Mouse (Mus musculus) megakaryocyte, embryonic 14.5 days (primary cell): ENCODE results near the gene Unc93b1. TPM values are rescaled to one million over a fixed set of nuclear protein-coding genes. Genes with fewer than 3 reads are reported as not detected.
"Not testable (repeated sequence)": the region's sequence is repeated elsewhere in the genome, so short reads cannot be mapped to it uniquely, and the experiment has no call there.

Source experiments
- H3K27me3 ChIP-seq: replicated peaks from 2 replicates; pipeline ENCODE3; 2012; ENCODE audit warnings: inconsistent platforms
- H3K36me3 ChIP-seq: replicated peaks from 2 replicates; pipeline ENCODE3; 2012; ENCODE audit warnings: low read length, inconsistent platforms, mixed read lengths
- H3K4me1 ChIP-seq: 2 replicates; pipeline ENCODE4 v1.6.1; 2012; ENCODE audit warnings: inconsistent platforms
- H3K4me3 ChIP-seq: replicated peaks from 2 replicates; pipeline ENCODE3; 2012; ENCODE audit warnings: moderate library complexity, mild to moderate bottlenecking, inconsistent platforms
- H3K9me3 ChIP-seq: 2 replicates; pipeline ENCODE4 v1.6.1; 2012; ENCODE audit warnings: inconsistent platforms
- FLI1 ChIP-seq: IDR thresholded peaks from 2 replicates; pipeline ENCODE4 v1.6.1; 2012; ENCODE audit warnings: low read length, inconsistent platforms, mixed read lengths
- GATA1 ChIP-seq: IDR thresholded peaks from 3 replicates; pipeline ENCODE4 v1.6.1; 2012; ENCODE audit warnings: mixed read lengths, low read length, inconsistent platforms, borderline replicate concordance
- polyA plus RNA-seq: library from polyadenylated mRNA; stranded (reverse); fragments of >175 nt; gene quantifications from 2 replicates; pipeline ENCODE4 v1.2.3, GENCODE M21; 2012; ENCODE audit warnings: low replicate concordance; ENCODE audit not compliant: insufficient read depth

Unc93b1 gene
- polyA plus RNA-seq, 1 experiment: 188 TPM

DNA sequence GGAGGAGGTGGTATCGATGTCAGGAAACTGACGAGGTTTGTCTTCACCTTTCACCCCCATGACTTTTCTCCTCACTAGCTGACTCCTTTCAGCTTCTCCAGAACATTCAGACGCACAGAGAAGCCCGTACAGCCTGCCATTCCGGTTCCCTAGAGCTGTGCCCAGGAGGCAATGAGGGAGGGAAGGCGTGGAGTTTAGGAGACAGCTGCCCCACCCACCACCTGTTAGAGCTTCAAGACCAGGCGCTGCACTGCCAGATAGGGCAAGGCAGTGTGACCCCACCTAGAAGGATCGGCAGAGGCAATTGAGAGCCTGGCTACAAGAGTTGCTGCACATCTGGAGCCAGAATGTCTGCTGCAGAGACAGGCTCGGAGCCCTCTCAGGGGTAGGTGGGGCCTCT is 37.2 kb downstream of the Unc93b1 start, which contains the start of gene Aldh3b2:
Gene Aldh3b2 (plus strand): TSS at position 100 of the 400 bp plus-strand sequence.
- no peaks in the 10 kb centered on the region for H3K36me3 ChIP-seq
- no peak within 1 kb of the TSS for H3K4me3 ChIP-seq
- H3K27me3 ChIP-seq: peaks cover 63% of the 10 kb centered on the region
- peaks cover 22% of the 10 kb centered on the region for H3K4me1 ChIP-seq
- no peaks in the 10 kb centered on the region for H3K9me3 ChIP-seq
- TF ChIP-seq FLI1 (no peak), GATA1 (no peak)

DNA sequence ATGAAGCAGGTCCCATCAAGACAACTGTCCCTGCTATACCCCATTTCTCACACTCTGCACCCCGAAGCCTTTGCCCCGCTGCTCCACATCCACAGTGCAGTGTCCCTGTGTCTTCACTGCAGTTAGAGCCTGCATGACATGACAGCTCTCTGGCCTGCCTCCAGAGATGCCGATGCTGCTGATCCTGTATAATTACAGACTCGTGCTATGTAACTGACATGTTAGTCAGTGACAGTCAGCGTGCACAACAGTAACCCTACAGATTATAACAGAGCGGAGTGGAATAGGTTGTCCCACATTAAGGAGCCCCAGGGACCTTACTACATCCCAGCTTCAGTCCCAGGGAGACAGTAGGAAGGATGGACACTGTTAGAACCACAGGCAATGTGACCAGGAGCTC is 39.6 kb downstream of the Unc93b1 start:
- not testable (repeated sequence) for H3K9me3 ChIP-seq, H3K36me3 ChIP-seq, H3K4me3 ChIP-seq
- H3K4me1 ChIP-seq: peaks cover 14% of the 10 kb centered on the region
- peaks cover 57% of the 10 kb centered on the region for H3K27me3 ChIP-seq

DNA sequence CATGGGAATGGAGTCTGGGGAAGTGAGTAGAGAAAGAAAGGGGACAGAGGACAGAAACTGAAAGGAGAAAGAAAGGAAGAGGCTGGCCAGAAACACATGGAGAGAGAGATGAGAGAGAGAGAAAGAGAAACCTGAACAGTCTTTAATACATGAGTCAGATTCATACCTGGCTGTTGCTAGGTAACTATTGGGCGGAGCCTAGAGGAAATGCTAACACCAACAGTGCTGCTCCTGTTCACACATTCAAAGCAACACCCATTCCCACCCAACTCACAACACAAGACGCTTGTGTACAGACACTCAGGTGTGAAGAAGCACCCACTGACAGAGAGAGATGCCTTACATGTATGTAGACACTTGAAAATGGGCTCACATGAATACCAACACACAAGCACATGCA is 40.9 kb downstream of the Unc93b1 start:
- no peak for TF ChIP-seq FLI1
- no peak for TF ChIP-seq GATA1
- H3K4me1 ChIP-seq: peaks cover 24% of the 10 kb centered on the region
- no peaks in the 10 kb centered on the region for H3K36me3 ChIP-seq
- H3K4me3 ChIP-seq: no peak overlapping the region
- no peaks in the 10 kb centered on the region for H3K9me3 ChIP-seq
- peaks cover 55% of the 10 kb centered on the region for H3K27me3 ChIP-seq

DNA sequence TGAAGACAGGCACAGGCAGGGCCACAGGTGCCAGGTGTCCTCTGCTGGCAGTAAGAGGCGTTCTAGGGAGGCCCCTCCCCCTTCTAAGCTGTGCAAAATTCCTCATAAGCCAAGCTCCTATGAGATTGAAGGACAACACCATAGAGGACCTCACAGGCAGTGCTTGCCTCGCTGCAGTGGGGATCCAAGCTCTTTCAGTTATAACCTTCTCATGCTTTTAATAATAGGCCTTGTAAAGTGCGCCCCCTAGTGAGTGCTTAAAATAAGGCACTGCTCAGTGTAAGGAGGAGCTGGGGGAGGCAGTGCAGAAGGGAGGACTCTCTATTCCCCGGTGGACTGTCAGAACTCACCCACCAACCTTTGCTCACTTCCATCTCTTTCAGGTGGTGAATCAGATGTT is 45.3 kb downstream of the Unc93b1 start:
- no peaks in the 10 kb centered on the region for H3K36me3 ChIP-seq

DNA sequence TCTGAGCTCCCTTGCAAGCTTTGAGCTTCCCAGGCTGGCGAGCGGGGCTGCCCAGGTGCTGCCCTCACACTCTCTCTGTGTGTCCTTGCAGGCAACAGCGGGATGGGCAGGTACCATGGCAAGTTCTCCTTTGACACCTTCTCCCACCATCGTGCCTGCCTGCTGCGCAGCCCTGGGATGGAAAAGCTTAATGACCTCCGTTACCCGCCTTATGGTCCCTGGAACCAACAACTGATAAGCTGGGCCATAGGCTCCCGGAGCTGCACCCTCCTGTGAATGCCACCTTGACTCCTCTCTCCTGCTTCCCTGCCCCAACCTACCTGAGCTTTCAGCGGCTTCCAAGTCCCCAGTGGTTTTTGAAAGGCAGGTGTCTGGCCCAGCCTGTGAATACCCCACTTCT is 45.9 kb downstream of the Unc93b1 start:
- H3K9me3 ChIP-seq: no peaks in the 10 kb centered on the region
- peaks cover 45% of the 10 kb centered on the region for H3K4me1 ChIP-seq
- H3K4me3 ChIP-seq: no peak overlapping the region
- TF ChIP-seq FLI1 (no peak), GATA1 (no peak)
- no peaks in the 10 kb centered on the region for H3K36me3 ChIP-seq
- H3K27me3 ChIP-seq: peaks cover 42% of the 10 kb centered on the region

More for the DNA sequence above, 45.3 kb downstream of the Unc93b1 start:
- Histone ChIP-seq H3K27me3 (peaks cover 46% of the 10 kb centered on the region), H3K9me3 (no peaks in the 10 kb centered on the region), H3K4me3 (peak overlapping the region; percentile 11), H3K4me1 (peaks cover 39% of the 10 kb centered on the region)
- TF ChIP-seq GATA1: no peak
- no peak for TF ChIP-seq FLI1

DNA sequence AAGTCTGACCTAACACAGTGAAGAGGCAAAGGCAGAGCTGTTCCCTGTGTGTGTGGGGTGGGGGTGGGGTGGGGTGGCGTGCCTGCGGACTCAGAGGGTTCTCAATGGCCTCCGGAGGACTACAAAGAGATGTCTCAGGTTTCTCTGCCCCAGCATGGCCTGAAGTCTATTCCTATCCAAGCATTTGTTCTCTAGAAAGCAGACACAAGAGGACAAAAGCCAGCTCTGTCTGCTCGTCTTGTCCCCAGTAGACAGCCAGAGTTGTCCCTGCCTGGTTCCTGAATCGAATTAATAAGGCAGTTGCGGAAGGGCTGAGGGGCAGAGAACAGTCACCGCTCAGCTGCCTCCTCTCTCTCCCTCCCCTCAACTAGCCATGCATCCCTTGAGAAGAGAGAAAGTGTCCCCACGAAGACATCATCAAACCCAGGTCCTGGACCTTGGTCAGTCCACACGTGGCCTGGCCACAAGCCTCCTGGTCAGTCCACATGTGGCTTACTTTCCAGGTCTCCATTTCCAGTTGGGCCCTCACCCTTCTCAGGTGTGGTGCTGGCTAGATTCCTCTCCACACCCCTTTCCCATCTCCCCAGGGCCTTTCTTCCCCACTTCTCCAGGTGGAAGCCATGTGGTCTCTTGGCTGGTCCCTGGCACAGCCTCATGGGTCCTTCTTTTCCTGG is 48.7 kb downstream of the Unc93b1 start:
- H3K36me3 ChIP-seq: no peaks in the 10 kb centered on the region
- peaks cover 61% of the 10 kb centered on the region for H3K4me1 ChIP-seq
- no peak overlapping the region for H3K4me3 ChIP-seq
- H3K27me3 ChIP-seq: peaks cover 30% of the 10 kb centered on the region
- peaks cover 3% of the 10 kb centered on the region for H3K9me3 ChIP-seq
- TF ChIP-seq FLI1 (no peak), GATA1 (no peak)

DNA sequence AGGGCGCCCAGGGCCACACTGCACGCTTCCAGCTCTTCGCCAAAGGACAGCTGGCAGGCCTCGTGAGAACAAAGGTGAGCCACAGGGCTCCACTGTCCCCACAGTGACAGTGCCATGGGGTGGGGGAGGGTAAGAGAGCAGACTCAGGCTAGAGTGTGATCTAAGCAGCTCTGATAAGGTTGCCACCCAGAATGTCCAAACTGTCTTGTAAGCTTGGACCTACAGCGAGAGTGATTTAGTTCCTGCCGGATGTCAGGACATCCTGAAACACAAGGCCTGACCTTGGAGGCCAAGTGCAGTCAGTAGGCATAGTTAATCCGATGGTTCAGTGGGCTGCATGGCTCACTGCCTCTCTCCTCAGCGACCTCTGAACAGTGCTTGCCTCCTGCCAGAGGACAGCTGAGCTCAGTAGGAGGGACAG is 50.3 kb downstream of the Unc93b1 start:
- Histone ChIP-seq H3K36me3 (no peaks in the 10 kb centered on the region), H3K4me3 (peak overlapping the region; percentile 62), H3K27me3 (peaks cover 27% of the 10 kb centered on the region), H3K4me1 (peaks cover 55% of the 10 kb centered on the region), H3K9me3 (peaks cover 6% of the 10 kb centered on the region)
- TF ChIP-seq GATA1: no peak
- TF ChIP-seq FLI1: no peak

DNA sequence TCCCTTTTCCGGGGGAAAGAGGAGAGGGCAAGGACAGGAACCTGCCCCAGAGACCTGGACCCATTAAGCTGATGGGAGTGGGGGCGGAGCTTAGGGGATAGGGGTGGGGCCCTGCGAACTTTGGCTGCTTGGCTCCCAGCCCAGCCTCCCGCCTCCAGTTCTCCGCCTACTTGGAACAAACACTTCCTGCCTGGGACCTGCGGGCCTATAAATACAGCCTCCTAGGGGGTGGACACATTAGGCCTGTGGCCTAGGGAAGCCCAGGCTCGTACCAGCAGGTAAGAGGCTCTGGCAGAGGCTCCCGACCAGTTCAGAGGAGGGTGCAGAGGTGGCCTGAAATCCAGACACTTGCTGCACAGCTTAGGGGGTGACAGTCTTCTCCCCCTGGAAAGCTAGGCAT is 51.3 kb downstream of the Unc93b1 start, which contains the start of gene Acy3:
Gene Acy3 (plus strand): TSS at position 237 of the 400 bp plus-strand sequence.
- H3K9me3 ChIP-seq: peaks cover 6% of the 10 kb centered on the region
- peak within 1 kb of the TSS; percentile 62 for H3K4me3 ChIP-seq
- TF ChIP-seq GATA1: no peak
- peaks cover 48% of the 10 kb centered on the region for H3K4me1 ChIP-seq
- peaks cover 28% of the 10 kb centered on the region for H3K27me3 ChIP-seq
- H3K36me3 ChIP-seq: no peaks in the 10 kb centered on the region

DNA sequence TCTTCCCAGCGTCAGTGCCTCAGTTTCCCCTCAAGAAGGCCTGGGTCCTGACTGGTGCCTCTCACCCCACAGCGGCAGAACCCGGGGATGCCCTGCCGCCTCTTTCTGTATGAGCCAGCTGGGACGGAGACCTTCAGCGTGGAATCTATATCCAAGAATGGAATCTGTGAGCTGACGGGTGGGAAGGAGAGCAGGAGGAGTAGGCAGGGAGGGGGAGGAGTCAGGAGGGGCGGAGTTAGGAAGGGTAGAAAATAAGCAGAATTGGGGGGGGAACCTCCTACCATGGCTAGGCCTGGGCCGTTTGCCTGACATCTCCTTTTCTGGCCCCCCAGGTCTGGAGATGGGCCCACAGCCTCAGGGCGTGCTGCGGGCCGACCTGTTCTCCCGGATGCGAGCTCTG is 53.1 kb downstream of the Unc93b1 start:
- Histone ChIP-seq H3K4me1 (peaks cover 48% of the 10 kb centered on the region), H3K4me3 (no peak overlapping the region), H3K36me3 (no peaks in the 10 kb centered on the region), H3K9me3 (peaks cover 6% of the 10 kb centered on the region), H3K27me3 (peaks cover 39% of the 10 kb centered on the region)
- TF ChIP-seq FLI1 (no peak), GATA1 (no peak)

DNA sequence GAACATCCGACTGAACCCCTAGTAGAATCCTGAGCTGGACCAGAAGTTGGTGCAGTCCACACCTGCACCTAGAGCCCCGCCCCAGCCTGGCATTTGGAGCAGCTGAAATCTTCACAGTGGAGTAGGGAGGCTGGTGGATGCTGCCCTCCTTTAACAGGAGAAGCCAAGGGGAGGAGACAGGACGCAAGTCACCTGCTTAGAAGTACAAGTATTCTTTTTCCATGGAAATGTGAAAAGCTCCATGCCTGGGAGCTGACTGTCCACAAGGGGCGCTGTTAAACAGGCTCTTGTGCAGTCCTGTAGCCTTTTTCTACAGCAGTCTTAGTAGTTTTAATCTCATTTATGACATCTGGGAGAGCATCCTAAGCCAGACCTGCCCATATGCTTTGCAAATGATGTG is 53.8 kb downstream of the Unc93b1 start:
- H3K27me3 ChIP-seq: peaks cover 38% of the 10 kb centered on the region
- no peak for TF ChIP-seq FLI1
- peaks cover 6% of the 10 kb centered on the region for H3K9me3 ChIP-seq
- no peak overlapping the region for H3K4me3 ChIP-seq
- H3K4me1 ChIP-seq: peaks cover 46% of the 10 kb centered on the region
- no peaks in the 10 kb centered on the region for H3K36me3 ChIP-seq

DNA sequence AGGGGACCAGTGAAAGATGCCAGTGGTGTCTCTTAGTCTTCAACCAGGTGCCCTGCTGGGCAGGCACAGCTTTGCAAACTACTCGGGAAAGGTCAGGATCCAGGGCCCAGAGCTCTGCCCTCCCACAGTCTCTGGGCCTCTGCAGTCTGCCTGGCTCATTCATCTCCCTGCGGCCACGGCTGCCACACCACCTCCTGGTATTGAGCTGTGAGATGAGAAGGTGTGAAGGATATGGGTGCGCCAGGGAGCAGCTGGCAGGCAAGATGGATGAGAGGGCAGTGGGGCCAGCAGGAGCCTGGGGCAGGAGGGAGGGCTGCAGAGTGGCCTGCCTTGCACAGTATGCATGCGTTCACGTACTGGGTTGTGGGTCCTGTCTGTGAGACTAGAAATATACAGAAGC is 55.8 kb downstream of the Unc93b1 start:
- peaks cover 41% of the 10 kb centered on the region for H3K27me3 ChIP-seq
- no peak overlapping the region for H3K4me3 ChIP-seq
- no peaks in the 10 kb centered on the region for H3K36me3 ChIP-seq
- TF ChIP-seq FLI1: no peak
- TF ChIP-seq GATA1: no peak
- peaks cover 28% of the 10 kb centered on the region for H3K4me1 ChIP-seq
- H3K9me3 ChIP-seq: peaks cover 6% of the 10 kb centered on the region
